Mouse (Mus musculus) neural tube, embryonic 11.5 days (tissue): ENCODE data around the gene Gfra4. TPM values are rescaled to one million over a fixed set of nuclear protein-coding genes. Genes with fewer than 3 reads are reported as not detected.
"Not testable (repeated sequence)": the region's sequence is repeated elsewhere in the genome, so short reads cannot be mapped to it uniquely, and the experiment has no call there.

Experiments used
- ATAC-seq: fragments of 200-750 bp; cut with Nextera tagmentation; 2 replicates; pipeline ENCODE4 v1.8.0; 2017; ENCODE audit warnings: moderate number of reproducible peaks, mild to moderate bottlenecking, moderate TSS enrichment, moderate library complexity; ENCODE audit not compliant: insufficient read depth, low FRiP score, low TSS enrichment
- DNase-seq: peaks from one replicate; pipeline ENCODE4 v3.0.0-alpha.2; 2015; ENCODE audit warnings: low spot score
- H3K27ac ChIP-seq: fragments of 300-500 bp; sonication (generic); 2 replicates; pipeline ENCODE4 v1.5.1; 2014; ENCODE audit warnings: low read depth, mild to moderate bottlenecking, low read length
- H3K27me3 ChIP-seq: fragments of 300-500 bp; sonication (generic); 2 replicates; pipeline ENCODE4 v1.6.1; 2014; ENCODE audit warnings: mild to moderate bottlenecking, low read length, mixed read lengths; ENCODE audit not compliant: control insufficient read depth, insufficient read depth
- H3K36me3 ChIP-seq: fragments of 300-500 bp; sonication (generic); 2 replicates; pipeline ENCODE4 v1.6.1; 2014; ENCODE audit warnings: mild to moderate bottlenecking, low read length, moderate library complexity, mixed read lengths; ENCODE audit not compliant: control insufficient read depth, insufficient read depth
- H3K4me1 ChIP-seq: fragments of 300-500 bp; sonication (generic); 2 replicates; pipeline ENCODE4 v1.6.1; 2014; ENCODE audit warnings: low read length, mixed read lengths; ENCODE audit not compliant: control insufficient read depth, insufficient read depth
- H3K4me2 ChIP-seq: fragments of 300-500 bp; sonication (generic); 2 replicates; pipeline ENCODE4 v1.6.1; 2014; ENCODE audit warnings: low read depth, mild to moderate bottlenecking, moderate library complexity
- H3K4me3 ChIP-seq: fragments of 300-500 bp; sonication (generic); 2 replicates; pipeline ENCODE4 v1.5.1; 2014; ENCODE audit warnings: low read depth, low read length
- H3K9ac ChIP-seq: fragments of 300-500 bp; sonication (generic); 2 replicates; pipeline ENCODE4 v1.6.1; 2014; ENCODE audit warnings: mild to moderate bottlenecking, low read length
- H3K9me3 ChIP-seq: fragments of 300-500 bp; sonication (generic); 2 replicates; pipeline ENCODE4 v1.6.1; 2016; ENCODE audit warnings: low read length; ENCODE audit not compliant: control insufficient read depth
- WGBS: fragments of 180-500 bp; shearing (Covaris S2); extraction: QIAGEN DNeasy Blood & Tissue Kit; methylation state at CpG from one replicate; pipeline ENCODE4 v1.1.7; 2014; 5-methylcytosine and 5-hydroxymethylcytosine counted together
- polyA plus RNA-seq: library from polyadenylated mRNA; unstranded; fragments of >200 nt; fragmentation: Nextera tagmentation; extraction: Ambion mirVana; gene quantifications from 2 replicates; pipeline ENCODE4 v1.2.1, GENCODE M21; 2014

Gfra4 gene
- polyA plus RNA-seq, 1 experiment from 2014 or later = 5.5 TPM

DNA sequence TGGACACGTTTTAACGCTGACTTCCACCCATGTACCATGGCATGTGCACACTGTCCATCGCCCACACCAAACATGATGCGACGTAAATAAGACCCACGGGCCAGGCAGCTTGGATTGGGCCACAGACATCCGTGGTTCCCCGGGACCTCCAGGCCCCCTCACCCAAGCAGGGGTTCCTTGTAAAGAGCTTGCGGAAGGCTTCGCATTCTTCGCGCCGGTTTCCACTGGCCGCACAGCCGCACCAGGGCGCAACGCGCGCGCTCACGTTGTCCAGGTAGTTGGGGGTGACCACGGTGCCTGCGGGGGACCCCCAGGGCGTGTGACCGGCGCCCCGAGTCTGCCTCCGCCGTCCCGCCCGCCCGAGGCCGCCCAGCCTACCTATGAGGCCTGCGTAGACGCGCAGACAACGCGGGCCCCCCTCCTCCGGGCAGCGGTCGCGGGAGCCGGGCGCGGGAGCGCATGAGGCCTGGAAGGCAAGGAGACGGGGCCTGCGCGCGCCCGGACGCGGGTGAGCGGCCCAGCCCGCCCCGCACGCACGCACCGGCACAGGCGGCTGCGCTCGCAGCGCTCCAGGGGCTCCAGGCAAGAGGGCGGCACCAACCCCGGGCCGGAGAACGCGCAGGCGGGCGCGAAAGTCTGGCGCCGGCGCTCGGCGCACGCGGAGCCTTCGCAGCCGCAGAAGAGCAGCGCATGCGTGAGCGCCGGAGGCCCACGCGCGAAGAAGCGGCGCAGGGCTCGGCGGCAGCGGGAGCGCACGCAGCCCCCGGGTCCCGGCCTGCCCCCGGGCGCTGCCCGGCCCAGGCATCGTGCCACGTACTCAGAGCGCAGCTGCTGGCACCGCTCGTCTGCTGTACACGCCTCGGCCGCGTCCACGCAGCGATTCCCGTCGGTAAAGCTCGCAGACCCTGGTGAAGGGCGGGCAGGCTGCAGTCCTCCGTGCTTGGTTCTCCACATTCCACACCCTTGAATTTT, 1.7 kb downstream of the Gfra4 start:
- Histone ChIP-seq H3K4me1 (0 out of 2 replicates have a peak, but pooled peaks cover 4% of the 10 kb centered on the region), H3K9me3 (no peaks in the 10 kb centered on the region), H3K27ac (no peak overlapping the region), H3K9ac (peak overlapping the region; percentile 57), H3K4me3 (peak overlapping the region; percentile 51), H3K27me3 (peaks cover 31% of the 10 kb centered on the region), H3K4me2 (peak overlapping the region; percentile 85), H3K36me3 (no peaks in the 10 kb centered on the region)
- WGBS = 4% methylated on average over 101 of the region's 115 CpGs
- ATAC-seq (peak; percentile 55), DNase-seq (peak; percentile 57)

DNA sequence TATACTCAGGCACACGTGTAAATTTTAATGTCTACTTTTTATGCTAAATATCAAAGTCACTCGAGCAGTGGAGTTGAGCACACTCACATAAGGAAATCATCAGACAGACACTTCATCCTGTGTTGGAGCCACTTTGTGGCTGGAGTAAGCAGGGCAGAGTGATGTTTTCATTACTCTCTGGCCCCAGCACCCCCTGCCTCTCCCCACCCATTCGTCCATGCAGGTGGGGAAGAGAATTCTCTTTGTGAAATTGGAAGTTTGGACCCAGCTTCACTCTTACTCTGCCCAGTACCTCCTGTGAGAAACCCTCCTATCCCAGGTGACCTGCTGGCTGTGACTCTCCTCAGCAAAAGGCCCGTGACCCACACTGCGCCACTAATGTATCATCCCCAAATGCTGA, 4.2 kb downstream of the Gfra4 start:
- no peaks in the 10 kb centered on the region for H3K36me3 ChIP-seq
- H3K4me3 ChIP-seq = no peak overlapping the region
- ATAC-seq (no peak), DNase-seq (no peak)
- WGBS = 84% methylated on average over 5 of the region's 5 CpGs
- H3K4me1 ChIP-seq = 0 out of 2 replicates have a peak, but pooled peaks cover 4% of the 10 kb centered on the region
- H3K9ac ChIP-seq = no peak overlapping the region
- H3K4me2 ChIP-seq = no peak overlapping the region
- H3K27ac ChIP-seq = no peak overlapping the region
- H3K9me3 ChIP-seq = no peaks in the 10 kb centered on the region
- H3K27me3 ChIP-seq = peaks cover 31% of the 10 kb centered on the region

DNA sequence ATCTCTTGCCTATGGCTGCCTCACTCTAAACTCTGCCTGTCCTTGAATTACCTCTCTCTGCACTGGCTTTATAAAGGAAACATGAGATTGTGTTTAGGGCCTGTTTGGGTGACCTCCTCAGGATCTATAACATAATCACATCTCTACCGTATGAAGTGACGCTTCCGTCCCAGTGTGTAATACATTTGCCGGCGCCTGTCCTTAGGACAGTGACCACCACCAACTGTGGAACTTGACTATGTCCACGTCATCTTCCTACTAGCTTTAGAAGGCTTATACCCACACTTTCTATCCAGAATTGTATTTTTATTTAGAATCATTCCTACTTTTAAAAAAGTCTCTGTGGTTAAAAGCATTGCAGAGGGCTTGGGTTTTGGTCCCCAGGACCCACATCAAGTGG, 4.7 kb downstream of the Gfra4 start:
- Histone ChIP-seq H3K36me3 (no peaks in the 10 kb centered on the region), H3K9ac (no peak overlapping the region), H3K4me1 (0 out of 2 replicates have a peak, but pooled peaks cover 4% of the 10 kb centered on the region), H3K4me3 (no peak overlapping the region), H3K9me3 (no peaks in the 10 kb centered on the region), H3K27me3 (peaks cover 31% of the 10 kb centered on the region), H3K4me2 (no peak overlapping the region), H3K27ac (no peak overlapping the region)
- DNase-seq (no peak), ATAC-seq (no peak)
- WGBS = 92% methylated on average over 6 of the region's 6 CpGs

DNA sequence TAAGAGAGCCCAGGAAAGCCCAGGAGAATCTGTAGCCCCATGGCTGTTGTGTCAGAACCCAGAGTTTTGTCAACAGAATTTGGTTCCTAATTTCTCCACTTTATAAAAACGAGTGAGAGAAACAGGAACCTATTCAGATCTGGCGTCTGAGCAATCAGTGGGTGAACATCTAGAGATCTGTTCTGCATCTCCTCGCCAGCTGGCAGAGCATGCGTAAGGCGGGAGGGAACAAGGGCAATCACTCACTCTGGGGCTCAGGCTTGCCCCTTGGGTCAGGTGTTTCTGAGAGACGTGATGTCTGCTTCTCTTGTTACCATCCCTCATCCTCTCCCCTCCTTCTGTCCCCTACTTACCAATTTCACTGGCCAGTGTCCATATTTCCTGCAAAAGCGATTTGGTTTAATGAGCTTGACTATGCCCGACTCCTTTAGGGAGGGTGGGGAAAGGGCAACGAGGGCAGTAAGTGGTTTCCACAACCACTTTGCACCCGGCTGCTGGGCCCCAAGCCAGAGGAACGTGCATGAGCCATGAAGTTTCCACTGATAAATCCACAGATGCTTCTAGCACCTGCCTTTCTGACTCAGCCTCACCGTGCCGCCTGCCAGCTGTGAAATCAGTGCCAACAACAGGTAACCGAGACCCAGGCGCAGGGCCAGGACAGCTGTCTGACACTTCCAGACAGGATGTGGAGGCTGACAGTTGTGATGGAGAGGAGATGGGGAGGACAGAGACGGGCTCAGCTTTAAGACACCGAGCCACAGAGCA, 5.5 kb downstream of the Gfra4 start:
- H3K4me2 ChIP-seq = no peak overlapping the region
- H3K27me3 ChIP-seq = peaks cover 27% of the 10 kb centered on the region
- 0 out of 2 replicates have a peak, but pooled peaks cover 4% of the 10 kb centered on the region for H3K4me1 ChIP-seq
- WGBS = 71% methylated on average over 17 of the region's 17 CpGs
- no peak overlapping the region for H3K27ac ChIP-seq
- DNase-seq (no peak), ATAC-seq (no peak)
- H3K4me3 ChIP-seq = no peak overlapping the region
- H3K9me3 ChIP-seq = no peaks in the 10 kb centered on the region
- H3K36me3 ChIP-seq = no peaks in the 10 kb centered on the region
- H3K9ac ChIP-seq = no peak overlapping the region

DNA sequence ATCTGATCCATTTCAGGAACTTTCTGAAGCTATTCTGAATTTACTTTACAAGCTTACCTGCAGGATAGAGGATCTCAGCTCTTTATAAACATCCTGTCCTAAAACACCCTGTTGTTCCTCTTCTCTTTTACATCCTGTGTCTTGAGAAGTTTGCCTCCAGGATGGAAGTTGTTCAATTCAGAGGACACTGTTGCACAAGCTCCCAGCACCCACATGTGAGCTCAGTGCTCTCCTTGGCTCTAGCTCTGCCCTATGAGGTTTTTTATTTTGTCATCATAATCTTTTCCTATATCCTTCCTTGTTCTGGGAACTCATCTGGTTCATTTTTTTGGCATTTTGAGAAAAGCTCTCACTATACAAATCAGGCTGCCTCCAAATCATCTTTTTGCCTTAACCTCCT, 6.1 kb downstream of the Gfra4 start:
- no peaks in the 10 kb centered on the region for H3K9me3 ChIP-seq
- H3K27me3 ChIP-seq = peaks cover 22% of the 10 kb centered on the region
- H3K27ac ChIP-seq = no peak overlapping the region
- no peak for DNase-seq
- no peaks in the 10 kb centered on the region for H3K36me3 ChIP-seq
- no peak overlapping the region for H3K4me2 ChIP-seq
- no peak overlapping the region for H3K9ac ChIP-seq
- H3K4me3 ChIP-seq = no peak overlapping the region
- 0 out of 2 replicates have a peak, but pooled peaks cover 4% of the 10 kb centered on the region for H3K4me1 ChIP-seq
- no peak for ATAC-seq

DNA sequence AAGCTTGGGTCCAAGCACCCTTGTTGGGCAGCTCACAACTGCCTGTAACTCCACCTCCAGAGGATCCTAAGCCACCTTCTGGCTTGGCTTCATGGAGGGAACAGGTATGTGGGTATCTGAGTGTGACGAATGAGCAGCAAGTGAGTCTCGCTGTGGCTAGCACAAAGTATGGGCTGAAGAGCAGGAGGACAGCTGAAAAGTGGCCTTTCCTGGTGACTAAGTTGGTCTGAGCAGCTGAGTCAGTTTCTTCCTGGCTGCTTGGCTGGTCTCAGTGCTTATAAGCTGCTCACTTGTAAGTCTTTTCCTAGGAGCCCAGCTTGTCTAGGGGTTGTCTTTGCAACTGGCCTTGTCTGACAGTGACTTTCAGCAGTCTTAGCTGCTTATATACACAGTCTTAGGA, 6.5 kb downstream of the Gfra4 start:
- H3K9ac ChIP-seq = no peak overlapping the region
- H3K4me1 ChIP-seq = 0 out of 2 replicates have a peak, but pooled peaks cover 4% of the 10 kb centered on the region
- 84% methylated on average over 2 of the region's 2 CpGs for WGBS
- H3K4me3 ChIP-seq = no peak overlapping the region
- H3K36me3 ChIP-seq = no peaks in the 10 kb centered on the region
- no peak overlapping the region for H3K4me2 ChIP-seq
- no peaks in the 10 kb centered on the region for H3K9me3 ChIP-seq
- H3K27ac ChIP-seq = no peak overlapping the region
- DNase-seq = no peak
- peaks cover 18% of the 10 kb centered on the region for H3K27me3 ChIP-seq
- ATAC-seq = no peak

DNA sequence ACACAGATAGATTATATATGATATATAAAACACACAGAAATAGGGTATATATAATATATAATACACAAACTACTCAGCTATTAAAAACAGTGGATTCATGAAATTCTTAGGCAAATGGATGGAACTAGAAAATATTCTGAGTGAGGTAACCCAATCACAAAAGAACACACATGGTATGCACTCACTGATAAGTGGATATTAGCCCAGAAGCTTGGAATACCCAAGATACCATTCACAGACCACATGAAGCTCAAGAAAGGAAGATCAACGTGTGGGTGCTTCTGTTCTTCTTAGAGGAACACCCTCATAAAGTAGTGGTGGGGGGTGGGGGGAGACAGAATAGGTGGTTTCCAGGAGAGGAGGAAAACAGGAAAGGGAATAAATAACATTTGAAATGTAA, 11.5 kb downstream of the Gfra4 start:
- not testable (repeated sequence) for DNase-seq, H3K4me2 ChIP-seq, H3K27ac ChIP-seq, H3K27me3 ChIP-seq, H3K36me3 ChIP-seq, H3K9me3 ChIP-seq, H3K4me3 ChIP-seq, H3K4me1 ChIP-seq, ATAC-seq, H3K9ac ChIP-seq
- WGBS = 82% methylated on average over 1 of the region's 1 CpGs

DNA sequence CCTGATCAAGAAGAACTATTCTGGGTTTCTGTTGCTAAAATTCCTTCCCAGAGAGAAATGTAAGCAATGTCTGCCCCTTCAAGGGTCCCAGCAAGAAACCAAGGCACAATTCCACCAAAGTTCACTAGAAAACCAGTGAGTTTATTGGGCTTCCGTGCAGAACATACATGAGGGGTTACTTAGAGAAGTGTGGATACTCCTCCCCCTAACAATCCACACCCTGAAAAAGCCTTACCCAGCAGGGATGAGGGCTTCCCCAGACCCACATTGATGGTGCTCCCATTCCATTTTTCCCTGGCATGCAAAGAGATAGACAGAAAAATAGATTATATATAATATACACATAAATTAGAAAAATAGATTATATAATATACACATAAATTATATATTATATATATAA, 11.9 kb downstream of the Gfra4 start:
- no peak for DNase-seq
- Histone ChIP-seq H3K9ac (no peak overlapping the region), H3K9me3 (no peaks in the 10 kb centered on the region), H3K36me3 (0 out of 2 replicates have a peak, but pooled peaks cover 2% of the 10 kb centered on the region), H3K4me3 (no peak overlapping the region), H3K27me3 (no peaks in the 10 kb centered on the region), H3K4me1 (no peaks in the 10 kb centered on the region), H3K27ac (no peak overlapping the region), H3K4me2 (no peak overlapping the region)
- ATAC-seq = no peak
- 94% methylated on average over 1 of the region's 1 CpGs for WGBS
